Mouse (Mus musculus): ENCODE measurements at regions not wholly inside any gene's neighbourhood (a gene's known extent, or its start where the extent isn't known, plus 50 kb on each side); places are given as distances from the start of the nearest gene placed in this dataset.
A peak's percentile ranks its signal among the peaks of the same experiment; 100 is the strongest.

DNA sequence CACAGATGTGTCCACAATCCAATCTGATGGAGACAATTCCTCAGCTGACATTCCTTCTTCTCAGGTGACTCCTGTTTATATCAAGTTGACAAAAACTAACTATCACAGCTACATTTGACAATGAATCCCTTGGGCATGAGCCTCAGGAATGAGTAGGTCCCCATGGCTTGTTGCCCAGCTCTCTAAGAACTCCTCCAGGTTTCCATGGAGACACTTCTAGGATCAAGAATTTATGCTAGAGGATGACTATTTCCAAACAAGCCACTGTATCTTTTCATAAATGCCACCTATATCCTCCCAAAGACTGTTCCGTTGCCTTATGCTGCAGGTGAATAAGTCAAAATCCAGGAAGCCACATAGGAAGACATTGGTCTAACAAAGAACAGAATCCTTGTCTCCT is 104.3 kb downstream of the Ddx1 start:
- no peak overlapping the region for H3K4me2 ChIP-seq (ENCODE audit: low read depth, low read length)
- WGBS, result 89% methylated on average over 1 of the region's 1 CpGs
- H3K9ac ChIP-seq (replicated peaks; ENCODE audit: low read depth, low read length), result no peak overlapping the region
- no peaks in the 10 kb centered on the region for H3K27me3 ChIP-seq (ENCODE audit: control insufficient read depth, insufficient read depth, low read length)
- no peaks in the 10 kb centered on the region for H3K4me1 ChIP-seq (ENCODE audit: control insufficient read depth, insufficient read depth, low read length)
- no peaks in the 10 kb centered on the region for H3K9me3 ChIP-seq (ENCODE audit: control insufficient read depth, low read length)
- no peak for ATAC-seq (ENCODE audit: low read depth)
- H3K4me3 ChIP-seq (ENCODE audit: low read depth, low read length), result no peak overlapping the region
- no peak overlapping the region for H3K27ac ChIP-seq (ENCODE audit: low read depth, low read length)
- no peaks in the 10 kb centered on the region for H3K36me3 ChIP-seq (ENCODE audit: control insufficient read depth, insufficient read depth, low read length)

DNA sequence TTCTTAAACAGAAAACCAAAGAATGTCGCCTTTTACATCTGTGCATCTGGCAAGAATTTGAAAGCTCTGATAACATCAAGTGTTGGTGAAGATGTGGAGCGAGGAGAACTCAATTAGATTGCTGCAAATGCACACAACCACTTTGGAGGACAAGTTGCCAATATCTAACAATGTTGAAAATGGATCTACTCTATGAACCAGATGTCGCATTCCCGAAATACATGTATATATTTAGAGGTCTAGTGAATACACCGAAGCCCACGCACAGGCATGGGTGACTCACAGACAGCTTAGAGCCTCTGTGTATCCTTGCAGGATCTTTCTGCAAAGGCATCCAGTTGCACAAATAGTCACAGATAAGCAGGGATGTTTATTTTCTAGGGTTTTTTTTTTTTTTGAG is 108.4 kb downstream of the Ddx1 start:
- Histone ChIP-seq H3K9ac (replicated peaks; ENCODE audit: low read depth, low read length) (no peak overlapping the region), H3K4me2 (ENCODE audit: low read depth, low read length) (no peak overlapping the region), H3K36me3 (ENCODE audit: control insufficient read depth, insufficient read depth, low read length) (no peaks in the 10 kb centered on the region), H3K4me1 (ENCODE audit: control insufficient read depth, insufficient read depth, low read length) (no peaks in the 10 kb centered on the region), H3K27ac (ENCODE audit: low read depth, low read length) (no peak overlapping the region), H3K4me3 (ENCODE audit: low read depth, low read length) (no peak overlapping the region), H3K27me3 (ENCODE audit: control insufficient read depth, insufficient read depth, low read length) (no peaks in the 10 kb centered on the region), H3K9me3 (ENCODE audit: control insufficient read depth, low read length) (no peaks in the 10 kb centered on the region)
- no peak for ATAC-seq (ENCODE audit: low read depth)
- WGBS, result 92% methylated on average over 6 of the region's 6 CpGs

DNA sequence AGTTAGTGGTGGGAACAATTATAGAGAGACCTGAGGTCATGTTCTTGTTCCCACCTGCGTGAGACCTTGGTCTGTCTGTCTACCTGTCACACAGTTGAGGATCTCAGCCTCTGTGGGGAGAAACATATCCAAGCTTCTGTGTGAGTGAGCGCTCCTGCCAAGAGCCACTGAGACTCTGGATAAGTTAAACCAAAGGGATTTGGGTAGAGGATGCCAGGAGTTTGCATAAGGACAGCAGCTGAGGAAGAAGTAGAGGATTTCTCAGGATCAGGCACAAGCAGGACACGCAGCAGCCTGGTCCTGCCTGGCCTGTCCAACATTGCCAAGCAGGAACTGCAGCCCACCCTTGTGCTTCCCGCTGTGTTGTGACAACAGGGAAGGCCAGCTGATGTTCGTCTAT is 109.8 kb downstream of the Ddx1 start:
- H3K27me3 ChIP-seq (ENCODE audit: control insufficient read depth, insufficient read depth, low read length), result no peaks in the 10 kb centered on the region
- 81% methylated on average over 5 of the region's 5 CpGs for whole genome bisulfite sequencing
- H3K9me3 ChIP-seq (ENCODE audit: control insufficient read depth, low read length), result no peaks in the 10 kb centered on the region
- H3K36me3 ChIP-seq (ENCODE audit: control insufficient read depth, insufficient read depth, low read length), result no peaks in the 10 kb centered on the region
- no peak for ATAC-seq (ENCODE audit: low read depth)
- H3K9ac ChIP-seq (replicated peaks; ENCODE audit: low read depth, low read length), result no peak overlapping the region
- H3K4me3 ChIP-seq (ENCODE audit: low read depth, low read length), result no peak overlapping the region
- no peak overlapping the region for H3K4me2 ChIP-seq (ENCODE audit: low read depth, low read length)
- H3K4me1 ChIP-seq (ENCODE audit: control insufficient read depth, insufficient read depth, low read length), result no peaks in the 10 kb centered on the region
- H3K27ac ChIP-seq (ENCODE audit: low read depth, low read length), result no peak overlapping the region

DNA sequence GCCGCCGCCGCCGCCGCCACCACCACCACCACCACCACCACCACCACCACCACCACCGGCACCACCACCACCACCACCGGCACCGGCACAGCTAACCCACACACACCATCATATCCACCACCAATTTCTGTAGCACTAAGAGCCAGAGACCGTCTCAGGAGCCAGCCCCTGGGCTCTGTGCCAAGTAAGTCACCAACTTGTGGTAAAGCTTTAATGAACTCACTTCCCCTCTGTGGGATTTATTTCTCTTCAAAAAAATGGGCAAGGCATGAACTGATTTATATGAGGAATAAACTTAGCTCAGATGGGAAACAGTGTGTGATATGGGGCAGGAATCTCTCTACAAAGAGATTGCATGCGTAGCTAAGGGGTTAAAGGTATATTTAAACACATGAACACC is 114.8 kb downstream of the Ddx1 start:
- no peak overlapping the region for H3K4me2 ChIP-seq (ENCODE audit: low read depth, low read length)
- no peak overlapping the region for H3K9ac ChIP-seq (replicated peaks; ENCODE audit: low read depth, low read length)
- no peaks in the 10 kb centered on the region for H3K9me3 ChIP-seq (ENCODE audit: control insufficient read depth, low read length)
- no peak overlapping the region for H3K27ac ChIP-seq (ENCODE audit: low read depth, low read length)
- no peak for ATAC-seq (ENCODE audit: low read depth)
- H3K36me3 ChIP-seq (ENCODE audit: control insufficient read depth, insufficient read depth, low read length), result no peaks in the 10 kb centered on the region
- H3K4me1 ChIP-seq (ENCODE audit: control insufficient read depth, insufficient read depth, low read length), result no peaks in the 10 kb centered on the region
- no peak overlapping the region for H3K4me3 ChIP-seq (ENCODE audit: low read depth, low read length)
- H3K27me3 ChIP-seq (ENCODE audit: control insufficient read depth, insufficient read depth, low read length), result no peaks in the 10 kb centered on the region
- 73% methylated on average over 4 of the region's 10 CpGs for WGBS

DNA sequence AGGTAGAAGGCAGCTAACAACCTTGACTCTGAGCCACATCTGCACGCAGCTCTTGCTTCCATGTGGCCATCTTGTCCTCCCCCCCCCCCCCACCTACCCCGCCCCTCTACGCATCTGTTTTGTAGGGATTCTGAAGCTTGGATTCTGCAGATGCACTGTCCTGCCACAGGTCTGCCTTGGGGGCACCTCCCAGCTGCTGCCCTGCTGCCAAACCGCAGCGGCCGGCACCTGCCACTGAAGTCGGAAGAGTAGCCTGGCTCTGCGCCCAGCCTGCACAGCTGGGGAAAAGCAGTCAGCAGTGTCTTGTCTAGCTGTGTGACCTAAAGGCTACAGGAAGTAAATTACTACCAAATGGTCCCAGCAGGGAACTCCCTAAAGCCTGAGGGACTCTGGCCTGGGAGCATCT is 119.3 kb downstream of the Ddx1 start:
- H3K4me1 ChIP-seq (ENCODE audit: control insufficient read depth, insufficient read depth, low read length), result no peaks in the 10 kb centered on the region
- peak; percentile 63 for ATAC-seq (ENCODE audit: low read depth)
- no peaks in the 10 kb centered on the region for H3K27me3 ChIP-seq (ENCODE audit: control insufficient read depth, insufficient read depth, low read length)
- no peak overlapping the region for H3K4me3 ChIP-seq (ENCODE audit: low read depth, low read length)
- H3K9me3 ChIP-seq (ENCODE audit: control insufficient read depth, low read length), result no peaks in the 10 kb centered on the region
- 34% methylated on average over 7 of the region's 8 CpGs for WGBS
- no peak overlapping the region for H3K4me2 ChIP-seq (ENCODE audit: low read depth, low read length)
- no peak overlapping the region for H3K27ac ChIP-seq (ENCODE audit: low read depth, low read length)
- no peaks in the 10 kb centered on the region for H3K36me3 ChIP-seq (ENCODE audit: control insufficient read depth, insufficient read depth, low read length)
- H3K9ac ChIP-seq (replicated peaks; ENCODE audit: low read depth, low read length), result no peak overlapping the region

DNA sequence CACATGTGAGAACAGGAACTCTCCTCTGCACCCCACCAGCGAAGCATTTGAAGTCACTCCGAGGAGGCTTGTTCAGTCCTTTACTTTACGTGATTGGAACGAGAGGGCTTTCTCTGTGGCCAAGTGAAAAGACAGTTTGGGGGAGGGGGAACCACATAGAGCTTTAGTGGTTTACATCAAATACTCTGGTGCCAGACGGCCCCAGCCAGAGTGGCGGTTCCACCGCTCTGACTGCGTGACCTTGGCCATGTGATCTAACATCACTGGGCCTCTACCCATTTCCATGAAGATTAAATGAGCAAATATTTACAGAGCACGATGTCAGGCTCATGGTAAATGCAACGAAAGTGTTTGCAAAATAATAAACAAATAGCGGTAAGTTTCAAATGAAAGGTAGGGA is 121.6 kb downstream of the Ddx1 start:
- ATAC-seq (ENCODE audit: low read depth), result no peak
- Histone ChIP-seq H3K9ac (replicated peaks; ENCODE audit: low read depth, low read length) (no peak overlapping the region), H3K27ac (ENCODE audit: low read depth, low read length) (no peak overlapping the region), H3K4me2 (ENCODE audit: low read depth, low read length) (no peak overlapping the region), H3K27me3 (ENCODE audit: control insufficient read depth, insufficient read depth, low read length) (no peaks in the 10 kb centered on the region), H3K4me3 (ENCODE audit: low read depth, low read length) (no peak overlapping the region), H3K9me3 (ENCODE audit: control insufficient read depth, low read length) (no peaks in the 10 kb centered on the region), H3K4me1 (ENCODE audit: control insufficient read depth, insufficient read depth, low read length) (no peaks in the 10 kb centered on the region), H3K36me3 (ENCODE audit: control insufficient read depth, insufficient read depth, low read length) (no peaks in the 10 kb centered on the region)
- WGBS, result 82% methylated on average over 11 of the region's 11 CpGs

DNA sequence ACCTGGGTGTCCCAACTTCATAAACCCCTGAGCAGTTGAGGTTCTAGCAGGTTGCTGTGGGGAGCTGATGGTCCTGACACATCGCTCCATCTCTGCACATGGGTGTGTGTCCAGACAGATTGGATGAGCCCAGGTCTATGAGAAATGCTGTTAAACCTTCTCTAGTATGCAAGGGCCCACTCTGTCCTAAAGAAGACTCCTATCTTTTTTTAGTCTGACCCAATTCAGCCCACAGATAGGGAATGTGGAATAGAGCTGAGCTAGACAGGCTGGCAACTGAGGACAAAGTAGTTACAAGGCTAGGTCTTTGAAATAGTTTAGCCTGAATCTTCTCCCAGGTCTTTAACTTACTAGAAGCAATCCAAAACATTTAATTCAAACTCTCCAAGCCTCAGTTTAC is 124.0 kb downstream of the Ddx1 start:
- no peak for ATAC-seq (ENCODE audit: low read depth)
- no peaks in the 10 kb centered on the region for H3K9me3 ChIP-seq (ENCODE audit: control insufficient read depth, low read length)
- H3K27me3 ChIP-seq (ENCODE audit: control insufficient read depth, insufficient read depth, low read length), result no peaks in the 10 kb centered on the region
- 96% methylated on average over 1 of the region's 1 CpGs for WGBS
- no peak overlapping the region for H3K9ac ChIP-seq (replicated peaks; ENCODE audit: low read depth, low read length)
- H3K4me3 ChIP-seq (ENCODE audit: low read depth, low read length), result no peak overlapping the region
- no peaks in the 10 kb centered on the region for H3K4me1 ChIP-seq (ENCODE audit: control insufficient read depth, insufficient read depth, low read length)
- H3K27ac ChIP-seq (ENCODE audit: low read depth, low read length), result no peak overlapping the region
- no peak overlapping the region for H3K4me2 ChIP-seq (ENCODE audit: low read depth, low read length)
- H3K36me3 ChIP-seq (ENCODE audit: control insufficient read depth, insufficient read depth, low read length), result no peaks in the 10 kb centered on the region

DNA sequence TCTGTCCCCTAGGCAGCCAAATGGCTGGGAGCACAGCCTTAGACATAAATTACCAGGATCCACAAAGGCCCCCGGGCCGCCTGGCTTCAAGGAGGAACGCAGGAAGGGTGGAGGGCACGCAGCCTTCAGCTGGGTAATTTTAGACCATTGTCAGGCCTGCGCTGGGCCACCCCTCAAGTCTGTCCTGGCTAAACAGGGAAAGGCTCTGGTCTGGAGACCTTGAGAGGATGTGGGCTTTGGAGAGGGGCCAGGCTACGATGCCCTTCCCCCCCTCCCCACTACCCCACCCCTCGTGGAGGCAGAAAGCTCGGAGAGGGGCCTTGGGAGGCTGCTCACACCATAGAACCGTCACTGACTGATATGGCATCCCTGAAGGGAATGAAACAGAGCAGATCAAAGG is 126.7 kb downstream of the Ddx1 start:
- WGBS, result 12% methylated on average over 9 of the region's 9 CpGs
- no peak overlapping the region for H3K9ac ChIP-seq (replicated peaks; ENCODE audit: low read depth, low read length)
- H3K27ac ChIP-seq (ENCODE audit: low read depth, low read length), result no peak overlapping the region
- H3K4me2 ChIP-seq (ENCODE audit: low read depth, low read length), result no peak overlapping the region
- H3K9me3 ChIP-seq (ENCODE audit: control insufficient read depth, low read length), result no peaks in the 10 kb centered on the region
- ATAC-seq (ENCODE audit: low read depth), result 0 out of 2 replicates have a peak, but pooled peaks have one; percentile 45
- no peaks in the 10 kb centered on the region for H3K27me3 ChIP-seq (ENCODE audit: control insufficient read depth, insufficient read depth, low read length)
- no peak overlapping the region for H3K4me3 ChIP-seq (ENCODE audit: low read depth, low read length)
- no peaks in the 10 kb centered on the region for H3K4me1 ChIP-seq (ENCODE audit: control insufficient read depth, insufficient read depth, low read length)
- H3K36me3 ChIP-seq (ENCODE audit: control insufficient read depth, insufficient read depth, low read length), result no peaks in the 10 kb centered on the region

DNA sequence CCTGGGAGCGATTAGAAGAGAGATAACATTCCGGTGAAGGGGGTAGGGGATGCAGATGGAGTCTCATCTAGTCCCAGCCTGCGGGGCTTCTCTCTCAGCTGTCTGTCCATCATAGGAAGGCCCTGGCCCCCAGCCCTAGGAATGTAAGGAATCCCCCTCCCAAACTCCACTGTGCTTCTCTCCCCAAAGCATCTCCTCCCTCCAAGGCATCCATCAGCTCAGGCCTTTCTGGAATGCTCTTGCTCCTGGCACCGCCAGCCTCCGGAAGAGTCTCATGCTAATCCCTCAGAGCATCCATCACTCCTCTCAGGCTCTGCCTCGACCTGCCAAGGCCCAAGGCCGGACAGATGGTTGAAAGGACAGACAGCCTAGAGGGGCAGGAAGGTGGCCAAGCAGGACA is 128.4 kb downstream of the Ddx1 start:
- WGBS, result 54% methylated on average over 7 of the region's 7 CpGs
- H3K27me3 ChIP-seq (ENCODE audit: control insufficient read depth, insufficient read depth, low read length), result no peaks in the 10 kb centered on the region
- no peak for ATAC-seq (ENCODE audit: low read depth)
- no peak overlapping the region for H3K27ac ChIP-seq (ENCODE audit: low read depth, low read length)
- H3K4me2 ChIP-seq (ENCODE audit: low read depth, low read length), result no peak overlapping the region
- H3K4me3 ChIP-seq (ENCODE audit: low read depth, low read length), result no peak overlapping the region
- H3K4me1 ChIP-seq (ENCODE audit: control insufficient read depth, insufficient read depth, low read length), result no peaks in the 10 kb centered on the region
- no peaks in the 10 kb centered on the region for H3K36me3 ChIP-seq (ENCODE audit: control insufficient read depth, insufficient read depth, low read length)
- H3K9me3 ChIP-seq (ENCODE audit: control insufficient read depth, low read length), result no peaks in the 10 kb centered on the region
- no peak overlapping the region for H3K9ac ChIP-seq (replicated peaks; ENCODE audit: low read depth, low read length)

DNA sequence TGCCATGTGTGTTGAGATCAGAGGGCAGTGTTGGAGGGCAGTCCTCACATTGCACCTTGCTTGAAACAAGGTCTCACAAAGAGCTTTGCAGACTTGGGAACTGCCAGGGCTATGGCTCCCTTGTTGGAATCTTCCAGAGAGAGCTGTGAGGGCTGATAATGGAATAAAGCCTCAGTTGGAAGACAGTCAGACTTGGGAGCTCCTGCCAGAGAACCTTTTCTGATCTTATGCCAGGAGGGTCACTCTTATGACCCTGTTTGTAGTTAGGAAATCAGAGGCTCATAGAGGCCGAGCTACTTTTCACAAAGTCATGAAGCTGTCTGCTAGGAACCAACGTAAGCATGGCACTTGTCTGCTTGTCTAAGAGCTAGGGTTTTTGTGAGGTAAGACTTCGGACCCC is 129.4 kb downstream of the Ddx1 start:
- no peak overlapping the region for H3K27ac ChIP-seq (ENCODE audit: low read depth, low read length)
- H3K4me2 ChIP-seq (ENCODE audit: low read depth, low read length), result no peak overlapping the region
- H3K9ac ChIP-seq (replicated peaks; ENCODE audit: low read depth, low read length), result no peak overlapping the region
- no peak for ATAC-seq (ENCODE audit: low read depth)
- no peaks in the 10 kb centered on the region for H3K4me1 ChIP-seq (ENCODE audit: control insufficient read depth, insufficient read depth, low read length)
- H3K36me3 ChIP-seq (ENCODE audit: control insufficient read depth, insufficient read depth, low read length), result no peaks in the 10 kb centered on the region
- no peaks in the 10 kb centered on the region for H3K9me3 ChIP-seq (ENCODE audit: control insufficient read depth, low read length)
- 84% methylated on average over 3 of the region's 3 CpGs for WGBS
- no peak overlapping the region for H3K4me3 ChIP-seq (ENCODE audit: low read depth, low read length)
- H3K27me3 ChIP-seq (ENCODE audit: control insufficient read depth, insufficient read depth, low read length), result no peaks in the 10 kb centered on the region

Measured in neural tube, embryonic 14.5 days (tissue).